Mouse (Mus musculus): ENCODE measurements around the gene Ier5l. TPM values are rescaled to one million over a fixed set of nuclear protein-coding genes. Genes with fewer than 3 reads are reported as not detected.

Gene Ier5l
- polyA plus RNA-seq, 1 experiment: 14.6 TPM

DNA sequence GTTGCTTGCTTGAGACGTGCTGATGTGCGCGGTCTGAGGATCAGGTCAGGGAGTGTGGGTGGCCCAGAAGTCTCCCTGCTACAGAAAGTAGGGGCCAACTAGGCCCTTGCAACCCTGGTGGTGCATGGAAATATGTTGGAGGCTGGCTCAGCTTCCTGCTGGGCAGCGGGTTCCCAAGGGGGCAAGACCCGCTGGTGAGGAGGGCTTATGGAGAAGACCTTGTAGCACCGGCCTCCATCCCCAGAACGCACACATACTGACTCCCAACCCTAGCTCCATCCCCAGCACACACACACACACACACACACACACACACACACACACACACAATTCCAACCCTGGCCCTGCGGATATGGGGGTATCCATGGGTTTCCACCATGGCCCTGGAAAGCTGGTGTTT lies 3.0 kb downstream of the Ier5l start:
- DNase-seq (ENCODE audit: extremely low spot score in 1 of 2, low spot score in 1 of 2): no peak

DNA sequence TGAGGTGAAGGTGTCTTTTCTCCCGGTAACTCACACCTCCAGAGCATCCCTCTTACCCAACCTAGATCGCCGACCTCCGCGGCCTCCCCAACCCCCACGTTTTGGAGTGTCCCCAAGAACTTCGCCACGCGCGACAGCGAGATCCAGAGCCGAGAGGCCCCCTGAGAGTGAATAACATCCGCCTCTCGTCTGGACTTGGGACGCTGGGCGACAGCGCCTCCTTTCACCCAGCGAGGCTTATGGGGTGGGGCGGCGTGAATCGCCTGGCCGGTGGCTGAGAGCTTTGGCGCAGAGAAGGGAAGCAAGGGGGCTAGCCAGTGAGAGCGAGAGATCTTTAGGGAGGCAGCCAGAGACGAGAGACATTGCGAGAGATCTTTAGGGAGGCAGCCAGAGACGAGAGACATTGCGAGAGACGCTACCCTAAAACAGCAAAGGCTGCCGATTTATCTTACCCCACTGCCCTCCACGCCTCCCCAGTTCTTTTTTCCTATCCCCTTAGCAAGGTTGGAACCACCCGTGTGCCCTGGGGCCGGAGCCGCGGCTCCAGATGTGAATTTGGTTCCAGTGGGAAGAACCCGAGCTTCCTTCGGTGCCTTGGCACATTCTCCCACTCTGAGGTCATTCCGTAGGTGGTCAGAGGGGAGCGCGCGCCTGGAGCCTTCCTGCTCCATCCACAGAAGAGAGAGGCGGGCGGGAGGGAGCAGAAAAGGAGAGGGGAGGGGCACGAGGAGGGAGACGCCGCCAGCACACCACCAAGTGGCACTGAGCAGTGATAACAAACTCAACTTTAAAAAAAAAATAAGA lies 3.7 kb downstream of the Ier5l start:
- DNase-seq (ENCODE audit: extremely low spot score in 1 of 2, low spot score in 1 of 2): peak in 1 of 2 experiments; percentile 59

DNA sequence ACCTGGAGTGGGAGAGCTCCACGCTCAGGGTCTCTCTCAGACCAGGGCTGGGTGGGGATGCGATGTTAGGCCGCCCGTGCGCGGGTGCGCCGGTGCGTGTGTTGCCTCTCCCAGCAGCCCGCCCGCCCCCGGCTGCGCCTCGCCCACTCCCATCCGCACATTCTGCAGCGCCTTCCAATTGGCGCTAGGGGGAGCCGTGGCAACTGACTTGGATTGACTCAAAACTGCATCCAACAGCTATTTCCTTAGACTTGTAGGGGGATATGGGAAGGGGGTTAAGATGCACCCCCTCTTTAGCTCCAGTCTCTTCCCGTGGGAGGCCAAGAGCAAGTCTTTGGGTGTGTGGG lies 4.2 kb downstream of the Ier5l start:
- DNase-seq (ENCODE audit: extremely low spot score in 1 of 2, low spot score in 1 of 2): peak; percentile 68 to 93

DNA sequence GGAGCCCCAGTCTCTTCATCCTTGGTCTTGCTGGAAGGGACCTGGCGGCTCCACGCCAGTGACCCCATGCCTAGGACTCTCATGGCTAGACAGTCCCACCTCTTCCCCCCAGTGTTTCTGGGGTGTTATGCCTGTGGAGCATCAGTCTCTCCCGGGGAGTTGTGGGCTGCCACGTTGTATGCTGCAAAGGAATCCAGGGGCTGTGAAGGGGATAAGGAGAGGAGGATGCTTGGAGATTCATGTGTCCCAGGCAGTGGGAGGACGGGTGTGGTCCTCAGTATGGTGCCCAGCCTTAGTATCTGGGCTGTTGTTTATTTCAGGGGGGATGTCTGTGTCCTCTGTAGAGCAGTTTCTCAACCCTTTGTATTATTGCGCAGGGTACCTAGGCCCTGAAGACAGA lies 5.0 kb downstream of the Ier5l start:
- no peak for DNase-seq (ENCODE audit: extremely low spot score in 1 of 2, low spot score in 1 of 2)

DNA sequence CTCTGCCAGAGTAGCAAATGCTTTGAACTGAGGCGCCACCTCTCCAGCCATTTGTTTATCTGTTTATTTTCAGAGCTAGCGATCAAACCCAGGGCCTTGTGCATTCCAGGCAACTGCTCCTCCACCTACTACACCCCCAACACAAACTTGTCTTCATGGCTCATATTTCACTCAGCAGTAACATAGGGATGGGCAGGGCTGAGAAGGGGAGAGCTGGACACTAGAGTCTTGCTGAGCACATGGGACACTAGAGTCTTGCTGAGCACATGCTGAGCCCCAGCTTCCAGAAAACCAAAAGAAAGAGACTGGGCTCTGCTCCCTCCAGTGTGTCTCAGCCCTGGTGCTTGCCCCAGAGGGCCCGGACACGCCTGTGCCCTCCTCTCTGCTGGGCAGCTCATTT lies 7.2 kb downstream of the Ier5l start:
- DNase-seq (ENCODE audit: extremely low spot score in 1 of 2, low spot score in 1 of 2): no peak

DNA sequence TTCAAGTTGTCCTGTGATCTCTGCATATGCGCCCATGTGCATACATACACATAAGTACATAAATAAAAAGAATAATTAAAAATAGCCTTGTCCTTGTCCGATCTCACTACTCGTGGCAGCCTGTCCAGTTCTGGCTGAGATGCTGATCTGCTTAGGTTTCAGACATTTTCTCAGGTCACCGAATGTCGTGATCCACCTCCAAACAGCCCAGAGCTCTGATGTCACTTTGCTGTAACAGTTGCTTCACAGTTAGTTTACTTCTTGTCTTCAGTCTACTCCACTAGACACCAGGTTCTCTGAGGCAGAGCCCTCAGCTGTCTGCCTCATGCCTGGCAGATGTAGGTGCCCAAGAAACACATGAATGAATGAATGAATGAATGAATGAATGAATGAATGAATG lies 9.6 kb downstream of the Ier5l start:
- DNase-seq (ENCODE audit: extremely low spot score in 1 of 2, low spot score in 1 of 2): no peak

DNA sequence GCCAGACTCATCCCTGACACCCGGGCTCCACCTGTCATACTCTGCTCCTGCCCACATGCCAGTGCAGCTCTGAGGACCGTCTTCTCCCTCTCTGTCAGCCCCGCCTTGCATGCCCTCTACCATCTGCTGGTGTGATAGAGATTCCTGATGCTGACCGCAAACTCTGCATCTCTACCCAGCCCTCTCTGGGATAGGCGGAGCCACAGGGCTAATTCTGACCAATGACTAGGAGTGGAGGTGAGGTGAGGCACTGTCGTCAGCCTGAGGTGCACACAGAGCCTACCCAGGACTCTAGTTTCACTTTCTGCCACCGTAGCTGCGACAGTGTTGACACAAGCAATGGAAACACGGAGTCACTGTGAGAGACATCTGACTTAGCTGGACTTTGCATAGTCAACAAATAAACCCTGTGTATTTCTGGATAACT lies 10.1 kb downstream of the Ier5l start:
- peak; percentile 60 to 71 for DNase-seq (ENCODE audit: extremely low spot score in 1 of 2, low spot score in 1 of 2)

DNA sequence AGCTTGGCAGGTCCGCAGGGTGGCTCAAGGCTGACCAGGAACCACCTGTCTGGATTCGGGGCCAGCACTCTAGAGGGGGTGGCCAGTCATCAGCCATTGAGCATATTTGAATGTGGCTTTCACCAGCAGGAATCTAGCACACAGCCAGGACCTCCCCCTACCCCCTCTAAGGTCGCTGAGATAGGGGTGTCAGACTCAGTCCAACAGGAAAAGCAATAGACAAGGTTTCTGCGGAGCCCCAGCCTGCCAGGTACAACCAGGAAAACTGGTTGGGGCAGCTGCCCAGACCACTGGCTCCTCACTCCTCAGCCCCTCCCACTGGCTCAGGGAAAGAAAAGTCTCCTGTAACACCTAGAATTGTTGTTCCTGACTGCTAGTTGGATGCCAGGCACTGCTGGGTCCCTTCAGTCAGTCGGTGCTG lies 10.7 kb downstream of the Ier5l start:
- no peak for DNase-seq (ENCODE audit: extremely low spot score in 1 of 2, low spot score in 1 of 2)

DNA sequence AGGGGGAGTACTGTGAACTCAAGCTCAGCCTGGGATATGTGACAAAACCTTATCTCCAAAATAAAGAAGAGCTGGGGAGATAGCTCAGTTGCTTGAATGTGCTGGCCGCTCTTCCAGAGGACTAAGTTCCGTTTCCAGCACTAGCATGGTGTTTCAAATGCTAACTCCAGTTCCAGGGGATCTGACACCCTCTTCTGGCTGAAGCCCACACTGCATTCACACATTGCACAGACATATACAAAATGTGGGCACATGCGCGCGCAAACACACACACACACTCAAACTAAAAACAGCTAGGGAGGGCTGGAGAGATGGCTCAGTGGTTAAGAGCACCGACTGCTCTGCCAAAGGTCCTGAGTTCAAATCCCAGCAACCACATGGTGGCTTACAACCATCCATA lies 14.8 kb downstream of the Ier5l start:
- no peak for DNase-seq (ENCODE audit: extremely low spot score in 1 of 2, low spot score in 1 of 2)

DNA sequence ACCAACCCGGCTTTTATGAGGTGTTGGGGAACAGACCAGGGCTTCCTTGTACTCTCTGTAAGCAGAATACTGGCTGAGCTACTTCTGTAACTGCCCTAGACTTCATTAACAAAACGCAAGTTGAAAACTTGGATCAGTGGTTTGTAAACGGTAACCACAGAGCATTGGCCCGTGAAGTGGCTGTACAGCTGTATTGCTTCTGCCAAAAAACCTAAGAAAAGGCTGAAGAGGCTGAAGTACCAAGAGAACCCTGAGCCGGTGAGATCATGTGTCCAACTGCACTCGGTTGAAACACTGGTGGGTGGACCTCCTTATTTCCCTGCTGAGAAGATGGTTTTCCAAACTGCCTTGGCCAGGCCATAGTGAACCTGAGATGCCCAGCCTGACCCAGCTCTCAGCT lies 15.7 kb downstream of the Ier5l start:
- DNase-seq (ENCODE audit: extremely low spot score in 1 of 2, low spot score in 1 of 2): no peak

DNA sequence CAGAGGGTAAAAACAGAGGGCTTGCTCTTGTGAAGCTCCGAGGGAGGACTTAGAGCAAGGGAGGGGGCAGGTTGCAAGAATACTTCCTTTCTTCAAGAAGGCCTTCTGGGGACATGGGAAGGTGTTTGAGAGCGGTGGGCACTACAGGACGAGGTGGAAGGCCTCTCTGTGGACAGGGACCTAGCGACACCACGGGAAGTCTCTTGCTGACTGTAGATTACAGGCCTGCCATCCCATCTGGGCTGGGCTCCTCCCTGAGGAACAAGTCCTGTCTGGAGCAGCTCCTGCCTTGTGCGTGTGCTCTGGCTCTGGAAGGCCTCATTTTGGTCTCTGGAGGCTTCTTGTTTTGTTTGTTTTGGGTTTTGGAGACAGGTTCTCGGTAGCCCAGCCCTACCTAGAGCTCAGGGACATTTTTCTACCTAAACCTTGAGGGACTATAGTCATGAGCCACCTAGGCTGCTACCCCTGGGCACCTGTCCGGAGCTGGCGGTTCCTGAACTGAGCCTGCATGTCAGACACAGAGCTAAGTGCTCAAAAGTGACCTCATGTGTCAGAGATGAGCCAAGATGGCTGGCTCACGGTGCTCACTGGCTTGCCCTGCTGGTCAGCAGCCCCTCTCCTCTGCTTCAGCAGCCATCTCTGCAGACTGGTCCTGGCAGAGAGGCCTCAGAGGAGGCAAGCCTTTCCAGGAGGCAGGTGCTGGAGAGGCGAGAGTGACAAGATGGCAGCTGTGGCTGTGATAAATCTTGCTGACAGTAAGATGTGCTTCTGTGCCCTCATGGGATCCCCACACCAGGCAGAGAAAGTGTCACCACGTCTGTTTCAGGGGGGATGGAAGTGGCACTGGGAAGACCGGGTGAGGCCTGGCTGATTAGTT lies 17.7 kb downstream of the Ier5l start:
- no peak for DNase-seq (ENCODE audit: extremely low spot score in 1 of 2, low spot score in 1 of 2)

DNA sequence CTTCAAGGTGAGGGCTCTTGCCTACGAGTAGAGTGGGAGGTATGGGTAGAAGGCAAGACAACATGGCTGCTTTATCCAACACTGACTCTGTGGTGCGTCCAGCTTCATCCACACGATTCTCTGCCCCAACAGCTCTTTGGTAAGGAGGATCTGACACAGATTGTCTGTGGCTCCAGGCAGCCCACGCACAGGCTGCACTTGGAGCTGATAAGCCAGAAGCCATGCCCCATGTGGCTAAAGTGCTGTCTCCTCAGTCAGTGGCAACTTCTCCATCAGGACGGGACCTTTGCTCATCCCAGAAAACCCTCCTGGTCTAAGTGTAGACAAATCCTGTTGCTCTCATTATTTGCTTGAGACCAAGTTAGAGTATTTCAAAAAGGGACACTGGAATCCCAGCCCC lies 19.4 kb downstream of the Ier5l start:
- DNase-seq (ENCODE audit: extremely low spot score in 1 of 2, low spot score in 1 of 2): no peak

DNA sequence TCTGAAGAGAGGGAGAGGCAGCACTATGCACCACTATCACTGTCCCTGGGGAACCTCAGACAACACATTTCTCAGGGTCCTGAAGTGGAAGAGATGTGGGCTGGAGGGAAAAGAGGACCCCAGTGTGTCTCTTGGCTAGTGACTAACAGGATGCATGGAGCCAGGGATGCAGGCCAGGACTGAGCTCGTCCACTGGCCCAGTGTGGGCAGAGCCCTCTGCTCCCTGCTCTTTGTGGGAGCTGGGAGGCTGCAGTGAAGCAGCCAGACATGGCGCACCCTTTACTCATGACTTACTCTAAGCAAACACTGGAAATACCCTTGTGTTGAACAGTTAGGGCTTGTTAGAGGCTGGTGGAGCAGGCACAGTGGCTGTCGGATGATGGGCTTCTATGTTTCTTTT lies 20.4 kb downstream of the Ier5l start:
- no peak for DNase-seq (ENCODE audit: extremely low spot score in 1 of 2, low spot score in 1 of 2)

DNA sequence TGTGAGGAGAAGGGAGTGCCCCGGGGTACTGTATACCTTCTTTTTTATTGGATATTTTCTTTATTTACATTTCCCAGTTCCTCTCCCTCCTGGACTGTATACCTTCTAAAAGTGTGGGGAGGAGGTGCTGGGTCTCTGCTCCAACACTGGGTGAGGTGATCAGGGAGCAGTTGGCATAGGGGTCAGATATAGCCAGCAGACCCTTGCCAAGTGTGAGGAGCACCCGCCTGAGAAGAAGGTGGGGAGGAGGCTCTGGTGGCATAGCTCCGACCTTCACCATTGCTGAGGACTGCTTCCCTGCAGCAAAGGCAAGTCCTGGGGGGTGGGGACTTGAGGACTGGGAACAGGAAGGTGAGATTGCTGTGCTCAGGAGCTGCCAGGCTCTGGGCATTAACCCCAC lies 22.5 kb downstream of the Ier5l start:
- DNase-seq (ENCODE audit: extremely low spot score in 1 of 2, low spot score in 1 of 2): no peak

DNA sequence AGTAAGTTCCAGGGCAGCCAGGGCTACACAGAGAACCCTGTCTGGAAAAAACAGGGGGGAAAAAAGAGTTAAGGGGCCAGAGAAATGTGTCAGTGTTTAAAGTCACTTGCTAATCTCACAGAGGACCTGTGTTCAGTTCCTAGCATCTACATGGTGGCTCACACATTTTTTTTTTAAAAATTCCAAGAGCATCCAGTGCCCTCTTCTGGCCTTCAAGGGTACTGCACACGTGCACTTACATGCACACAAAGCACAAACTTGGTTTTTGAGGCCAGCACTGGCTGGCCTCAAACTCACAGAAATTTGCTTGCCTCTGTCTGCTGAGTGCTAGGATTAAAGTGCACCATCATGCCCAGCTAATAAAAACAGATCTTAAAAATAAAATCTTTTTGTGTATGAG lies 23.5 kb downstream of the Ier5l start:
- DNase-seq (ENCODE audit: extremely low spot score in 1 of 2, low spot score in 1 of 2): no peak

DNA sequence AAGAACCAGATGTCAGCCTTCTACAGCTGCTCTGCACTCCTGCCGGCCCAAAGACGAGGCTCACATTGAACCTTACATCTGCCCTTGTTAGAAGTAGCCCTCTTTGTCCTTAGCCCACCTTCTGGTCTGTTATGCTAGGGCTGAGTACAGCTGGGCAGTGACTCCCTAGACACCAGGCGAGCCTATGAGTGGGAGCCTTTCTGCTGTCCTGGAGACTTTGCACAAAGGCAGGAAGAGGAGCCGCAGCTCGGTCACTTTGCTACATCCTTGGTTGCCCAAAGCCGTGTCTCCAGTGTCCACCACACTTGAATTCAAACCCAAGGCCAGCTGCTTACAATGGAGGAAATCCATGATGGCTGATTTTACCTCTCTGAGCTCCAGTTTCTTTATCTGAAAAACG lies 25.6 kb downstream of the Ier5l start:
- DNase-seq (ENCODE audit: extremely low spot score in 1 of 2, low spot score in 1 of 2): no peak

DNA sequence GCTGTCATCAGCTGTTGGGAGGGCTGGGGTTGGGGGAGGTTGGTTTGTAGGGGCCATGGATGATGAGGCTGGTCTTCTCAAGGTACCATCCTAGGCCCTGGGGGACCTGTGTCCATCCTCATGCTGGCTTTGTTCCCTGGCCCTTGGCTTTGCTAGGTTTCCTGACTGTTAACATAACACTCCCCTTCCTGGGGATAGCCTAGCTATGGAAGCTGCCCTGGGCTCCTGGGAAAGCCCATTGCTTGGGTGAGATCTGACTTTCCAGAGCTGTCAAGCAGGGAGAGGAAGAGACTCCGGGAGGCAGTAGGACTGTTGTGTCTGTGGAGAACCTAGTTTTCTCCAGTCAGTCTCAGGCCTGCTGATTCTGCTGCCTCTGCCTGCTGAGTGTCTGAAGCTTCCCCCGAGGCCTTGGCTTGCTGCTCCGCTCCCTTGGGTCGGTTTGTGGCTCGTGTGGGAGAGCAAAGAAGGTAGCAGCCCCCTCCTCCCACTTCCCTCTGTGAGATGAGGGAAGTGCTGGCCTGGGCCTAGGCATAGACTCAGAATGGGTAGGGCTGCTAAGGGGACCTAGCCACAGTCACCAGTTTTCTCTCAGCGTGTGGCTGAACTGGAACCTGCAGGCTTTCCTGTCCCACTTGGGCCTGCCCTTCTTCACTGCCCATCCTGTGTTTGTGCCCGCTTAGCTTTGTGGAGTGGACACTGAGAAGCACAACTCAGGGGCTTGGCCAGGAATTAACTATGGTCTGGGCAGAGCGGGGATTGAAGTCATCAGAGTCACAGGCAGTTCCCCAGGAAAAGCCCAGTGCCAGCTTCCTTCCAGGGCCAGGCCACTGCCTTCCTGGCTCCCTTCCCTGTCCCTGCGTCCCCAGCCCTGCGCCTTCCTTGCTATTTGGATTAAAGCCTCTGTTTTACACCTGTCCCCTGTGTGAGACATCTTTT lies 26.9 kb downstream of the Ier5l start:
- DNase-seq (ENCODE audit: extremely low spot score in 1 of 2, low spot score in 1 of 2): no peak

DNA sequence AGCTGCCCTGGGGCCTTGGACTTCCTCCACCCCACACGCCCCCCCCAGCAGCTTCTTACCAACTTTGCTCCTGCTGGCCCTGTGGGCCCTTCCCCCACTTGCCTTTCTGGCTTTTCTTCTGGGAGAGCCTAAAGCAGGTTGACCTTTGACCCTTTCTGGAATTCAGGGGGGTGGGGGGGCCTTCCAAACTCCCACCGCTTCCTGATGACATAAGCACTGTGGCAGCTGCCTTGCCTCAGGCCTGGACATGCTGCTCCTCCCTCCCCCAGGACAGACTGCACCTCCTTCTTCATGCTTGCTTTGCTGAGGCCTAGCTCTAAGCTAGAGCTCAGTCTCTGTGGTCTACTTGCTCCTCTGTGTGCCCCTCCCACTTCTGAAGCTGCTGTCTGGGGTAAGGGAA lies 28.7 kb downstream of the Ier5l start:
- DNase-seq (ENCODE audit: extremely low spot score in 1 of 2, low spot score in 1 of 2): no peak

DNA sequence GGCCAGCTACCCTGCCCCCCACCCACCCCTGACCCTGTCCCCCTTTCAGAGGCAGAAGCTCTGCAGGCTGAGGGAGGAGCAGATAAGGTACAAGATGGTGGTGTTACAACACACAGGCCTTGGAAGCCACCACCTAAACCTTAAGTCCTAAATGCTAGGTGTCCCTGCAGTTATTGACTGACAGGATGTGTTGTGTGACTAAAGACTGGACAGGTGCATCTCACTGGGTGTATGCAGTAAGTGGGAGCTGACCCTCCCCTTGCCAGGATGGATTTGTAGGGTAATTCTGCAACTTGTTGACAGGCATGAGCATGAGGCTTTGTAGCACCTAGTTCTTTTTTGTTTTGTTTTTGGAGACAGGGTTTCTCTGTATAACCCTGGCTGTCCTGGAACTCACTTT lies 29.6 kb downstream of the Ier5l start:
- no peak for DNase-seq (ENCODE audit: extremely low spot score in 1 of 2, low spot score in 1 of 2)

DNA sequence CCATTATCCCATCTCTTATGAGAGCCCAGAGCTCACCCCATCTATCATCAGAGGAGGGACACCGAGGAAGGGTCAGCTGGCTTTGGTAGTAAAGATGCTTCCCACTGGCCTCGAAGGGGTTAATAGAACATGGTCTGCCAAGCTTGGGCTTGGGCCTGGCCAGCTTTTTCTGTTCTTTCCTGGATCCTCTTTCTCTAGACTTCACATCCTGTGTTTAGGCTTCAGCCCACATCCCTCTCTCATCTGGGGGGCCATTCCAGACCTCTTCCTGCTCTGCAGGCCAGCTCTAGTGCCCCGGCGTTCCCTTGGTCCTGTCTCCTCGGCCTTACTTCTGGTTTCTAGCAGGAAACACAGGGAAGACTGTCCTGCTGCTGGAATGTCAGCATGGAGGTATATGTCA lies 30.0 kb downstream of the Ier5l start:
- DNase-seq (ENCODE audit: extremely low spot score in 1 of 2, low spot score in 1 of 2): no peak

DNA sequence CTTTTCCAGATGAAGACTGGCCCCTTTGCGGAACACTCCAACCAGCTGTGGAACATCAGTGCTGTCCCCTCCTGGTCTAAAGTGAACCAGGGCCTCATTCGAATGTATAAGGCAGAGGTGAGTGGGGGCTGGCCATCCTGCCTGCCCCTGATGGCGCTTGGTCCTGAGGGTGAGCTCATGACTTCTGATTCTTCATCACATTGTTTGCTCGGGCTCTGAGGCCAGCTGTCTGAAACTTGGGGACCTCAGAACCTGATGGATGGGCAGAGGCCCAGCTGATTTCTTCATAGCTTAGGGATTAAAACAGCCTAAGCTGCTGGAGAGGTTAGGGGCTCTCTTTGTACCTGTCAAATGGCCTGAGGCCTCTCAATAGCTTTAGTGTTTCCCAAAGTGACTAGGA lies 30.7 kb downstream of the Ier5l start:
- no peak for DNase-seq (ENCODE audit: extremely low spot score in 1 of 2, low spot score in 1 of 2)

All from frontal cortex, adult 2 months (tissue).